10 mouse cellular contexts compared by ENCODE assay signal in genomic region chr17:75370120-75370519, GRCm38 (mm10).
DNase-seq lines count a peak whose midpoint lies in the region; ATAC-seq and TF ChIP-seq lines count a peak whose summit lies in the region.
"Had no signal": no experiment of that assay in that cellular context is flagged by ENCODE, and none has a peak within 500 bp of the region (broad histone marks: within the 10 kb centered on the region; RNA-seq: fewer than 3 reads in every experiment).

No protein-coding gene starts in this region.

- no peak overlapping the region for H3K9ac ChIP-seq in liver, embryonic 14.5 days (replicated peaks)
- no peak overlapping the region for H3K9ac ChIP-seq in liver, embryonic 11.5 days (ENCODE audit: low read depth, low read length)
- H3K9ac ChIP-seq: heart, embryonic 13.5 days had no signal

- peak; percentile 72 for TF ChIP-seq CTCF in liver, embryonic 14.5 days (IDR thresholded peaks at IDR 0.05; ENCODE audit: low read depth)

- TF ChIP-seq EP300 in liver, embryonic 14.5 days (IDR thresholded peaks at IDR 0.05; ENCODE audit: low read depth) = no peak

- H3K36me3 ChIP-seq in liver, embryonic 14.5 days (replicated peaks; ENCODE audit: control insufficient read depth, insufficient read depth, low read depth) = no peaks in the 10 kb centered on the region
- H3K36me3 ChIP-seq in liver, embryonic 11.5 days (ENCODE audit: control insufficient read depth, insufficient read depth, low read length) = 0 out of 2 replicates have a peak, but pooled peaks cover 2% of the 10 kb centered on the region

- no peak overlapping the region for H3K4me2 ChIP-seq in liver, embryonic 14.5 days (ENCODE audit: low read depth)
- no peak overlapping the region for H3K4me2 ChIP-seq in liver, embryonic 11.5 days
- H3K4me2 ChIP-seq: heart, embryonic 13.5 days had no signal

- H3K27me3 ChIP-seq in liver, embryonic 14.5 days (ENCODE audit: control insufficient read depth, insufficient read depth, low read length) = no peaks in the 10 kb centered on the region
- H3K27me3 ChIP-seq in liver, embryonic 11.5 days (replicated peaks; ENCODE audit: control insufficient read depth, insufficient read depth, low read length) = no peaks in the 10 kb centered on the region
- H3K27me3 ChIP-seq: heart, embryonic 13.5 days had no signal

- H3K9me3 ChIP-seq in liver, embryonic 14.5 days (ENCODE audit: control insufficient read depth, low read length) = no peaks in the 10 kb centered on the region
- no peaks in the 10 kb centered on the region; the same call in 1 of the 2 replicates for H3K9me3 ChIP-seq in liver, embryonic 11.5 days (ENCODE audit: control insufficient read depth, low read length)
- H3K9me3 ChIP-seq: heart, embryonic 13.5 days had no signal

- WGBS in liver, embryonic 14.5 days (ENCODE audit: insufficient replicate concordance) = 76% methylated on average over 4 of the region's 4 CpGs
- 83% methylated on average over 4 of the region's 4 CpGs for WGBS in liver, embryonic 11.5 days

- H3K4me3 ChIP-seq in liver, embryonic 14.5 days (ENCODE audit: insufficient read depth in 1 of 2, low read depth in 2 of 2, low read length in 2 of 2) = no peak overlapping the region
- H3K4me3 ChIP-seq in liver, embryonic 11.5 days (ENCODE audit: low read depth, low read length) = no peak overlapping the region
- H3K4me3 ChIP-seq: heart, embryonic 13.5 days had no signal

- ATAC-seq in liver, embryonic 14.5 days (ENCODE audit: insufficient read depth) = no peak
- no peak for ATAC-seq in liver, embryonic 11.5 days (replicated peaks; ENCODE audit: low FRiP score)
- 0 out of 2 replicates have a peak, but pooled peaks have one; percentile 46 for ATAC-seq in megakaryocyte-erythroid progenitor cell, adult 5-6 weeks (replicated peaks; ENCODE audit: low FRiP score, low TSS enrichment, poor library complexity, severe bottlenecking)

- no peak overlapping the region for H3K27ac ChIP-seq in liver, embryonic 14.5 days
- H3K27ac ChIP-seq in liver, embryonic 11.5 days (ENCODE audit: low read depth, low read length) = no peak overlapping the region
- H3K27ac ChIP-seq: heart, embryonic 13.5 days had no signal

- H3K4me1 ChIP-seq in liver, embryonic 14.5 days (replicated peaks; ENCODE audit: control insufficient read depth in 2 of 2, insufficient read depth in 2 of 2, low read length in 1 of 2) = no peaks in the 10 kb centered on the region
- no peaks in the 10 kb centered on the region for H3K4me1 ChIP-seq in liver, embryonic 11.5 days (replicated peaks; ENCODE audit: control insufficient read depth, insufficient read depth, low read length)

- DNase-seq in embryo, embryonic 10 days (ENCODE audit: low spot score) = peak; percentile 55
- DNase-seq in embryo, embryonic 9.5 days (ENCODE audit: extremely low spot score) = no peak
- peak in 1 of 3 experiments; percentile 17 for DNase-seq in liver, embryonic 14.5 days (ENCODE audit: low read depth in 3 of 3, low spot score in 3 of 3)
- no peak for DNase-seq in liver, embryonic 11.5 days (ENCODE audit: low spot score)
- peak; percentile 18 for DNase-seq in brain, adult 2 months (ENCODE audit: low read depth, low spot score)
- no peak for DNase-seq in right cerebral cortex, adult 2 months (ENCODE audit: low spot score in 2 of 2)
- DNase-seq in right cerebral cortex, postnatal 4 days = no peak
- DNase-seq: cerebellum, adult 9-11 months had no signal

Comparison
In these comparisons a context has a peak if more than half of its experiments do, and no peak if none do; other contexts are left out.
1. DNase-seq: peak in embryo, embryonic 10 days (single experiment) and brain, adult 2 months (single experiment); none in embryo, embryonic 9.5 days (single experiment), liver, embryonic 11.5 days (single experiment), right cerebral cortex, adult 2 months (0 of 2) and right cerebral cortex, postnatal 4 days (single experiment).